Mouse (Mus musculus): ENCODE data around the gene Lipk. TPM values are rescaled to one million over a fixed set of nuclear protein-coding genes. Genes with fewer than 3 reads are reported as not detected.

Lipk gene
- polyA plus RNA-seq, 1 experiment, result not detected

GRCm38 (mm10) chr19:34095381-34095780 is 87.3 kb downstream of the Lipk start:
- no peak overlapping the region for H3K4me3 ChIP-seq (replicated peaks; ENCODE audit: control insufficient read depth, low read depth, low read length)
- H3K4me1 ChIP-seq (ENCODE audit: control insufficient read depth, insufficient read depth, low read length), result no peaks in the 10 kb centered on the region
- TF ChIP-seq CTCF (IDR thresholded peaks at IDR 0.05; ENCODE audit: control insufficient read depth, insufficient read depth, low read length), result no peak
- no peak for TF ChIP-seq POLR2A (IDR thresholded peaks at IDR 0.05; ENCODE audit: borderline replicate concordance, control insufficient read depth, low read depth, low read length)
- 58% methylated on average over 5 of the region's 5 CpGs for WGBS
- no peak overlapping the region for H3K27ac ChIP-seq (ENCODE audit: control insufficient read depth, insufficient read depth, low read depth, low read length, poor library complexity)

GRCm38 (mm10) chr19:34096228-34096627 is 88.1 kb downstream of the Lipk start:
- no peak overlapping the region for H3K27ac ChIP-seq (ENCODE audit: control insufficient read depth, insufficient read depth, low read depth, low read length, poor library complexity)
- no peaks in the 10 kb centered on the region for H3K4me1 ChIP-seq (ENCODE audit: control insufficient read depth, insufficient read depth, low read length)
- H3K4me3 ChIP-seq (replicated peaks; ENCODE audit: control insufficient read depth, low read depth, low read length), result no peak overlapping the region
- WGBS, result 35% methylated on average over 1 of the region's 1 CpGs
- TF ChIP-seq POLR2A (IDR thresholded peaks at IDR 0.05; ENCODE audit: borderline replicate concordance, control insufficient read depth, low read depth, low read length) (no peak), CTCF (IDR thresholded peaks at IDR 0.05; ENCODE audit: control insufficient read depth, insufficient read depth, low read length) (no peak)

Other genes with a start within 250 kb of the Lipk start
- 0.92 and 2.0 TPM in 2 replicates for gene Lipo3, start 246.3 kb upstream of the Lipk start, polyA plus RNA-seq (2011; ENCODE audit: insufficient read depth, insufficient read length, low replicate concordance, missing spikeins)
- not detected in 2 replicates for gene Lipo1, start 220.8 kb upstream of the Lipk start, polyA plus RNA-seq (2011; ENCODE audit: insufficient read depth, insufficient read length, low replicate concordance, missing spikeins)
- gene Lipf, start 47.1 kb upstream of the Lipk start, polyA plus RNA-seq (2011; ENCODE audit: insufficient read depth, insufficient read length, low replicate concordance, missing spikeins), result not detected in 2 replicates
- gene Lipn, start 59.1 kb downstream of the Lipk start, polyA plus RNA-seq (2011; ENCODE audit: insufficient read depth, insufficient read length, low replicate concordance, missing spikeins), result not detected in 2 replicates
- gene Lipm, start 92.6 kb downstream of the Lipk start, polyA plus RNA-seq (2011; ENCODE audit: insufficient read depth, insufficient read length, low replicate concordance, missing spikeins), result not detected in 2 replicates
- 4.9 and 18.6 TPM in 2 replicates for gene Ankrd22, start 157.8 kb downstream of the Lipk start, polyA plus RNA-seq (2011; ENCODE audit: insufficient read depth, insufficient read length, low replicate concordance, missing spikeins)
- gene Stambpl1, start 183.9 kb downstream of the Lipk start, polyA plus RNA-seq (2011; ENCODE audit: insufficient read depth, insufficient read length, low replicate concordance, missing spikeins), result 13.0 and 30.5 TPM in 2 replicates
- gene Acta2, start 247.3 kb downstream of the Lipk start, polyA plus RNA-seq (2011; ENCODE audit: insufficient read depth, insufficient read length, low replicate concordance, missing spikeins), result 3.2 and 33.5 TPM in 2 replicates

All from bone marrow, adult 2 months (tissue).